9 mouse cellular contexts compared by ENCODE assay signal in the genomic region with DNA sequence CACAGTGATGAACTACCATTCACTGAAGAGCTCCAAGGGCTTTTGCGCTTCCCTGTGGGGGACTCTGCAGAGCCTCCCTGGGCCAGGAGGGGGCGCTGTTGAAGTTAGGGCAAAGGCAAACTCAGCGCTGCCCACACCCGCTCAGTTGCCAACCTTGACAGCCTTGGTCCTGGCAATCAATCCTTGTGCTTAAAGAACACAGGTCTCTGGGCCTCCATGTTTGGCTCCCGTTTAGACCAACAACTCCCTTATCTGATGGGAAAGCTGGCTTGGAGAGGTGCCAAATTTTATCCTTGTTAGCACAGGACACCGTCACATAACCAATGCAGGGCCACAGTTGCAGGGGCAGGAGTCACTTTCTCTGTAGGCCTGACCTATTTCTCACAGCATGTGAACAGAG. TPM values are rescaled to one million over a fixed set of nuclear protein-coding genes. Genes with fewer than 3 reads are reported as not detected.
DNase-seq lines count a peak whose midpoint lies in the region; ATAC-seq lines count a peak whose summit lies in the region.
"Had no signal": no experiment of that assay in that cellular context is flagged by ENCODE, and none has a peak within 500 bp of the region (broad histone marks: within the 10 kb centered on the region; RNA-seq: fewer than 3 reads in every experiment).

No protein-coding gene starts in this region.

- H3K27ac ChIP-seq in kidney, embryonic 16.5 days (ENCODE audit: low read length) = no peak overlapping the region
- peak overlapping the region; percentile 69 for H3K27ac ChIP-seq in stomach, embryonic 16.5 days (ENCODE audit: low read length)
- H3K27ac ChIP-seq: heart, embryonic 13.5 days had no signal

- WGBS in kidney, embryonic 16.5 days = 58% methylated on average over 6 of the region's 6 CpGs
- 58% methylated on average over 6 of the region's 6 CpGs for WGBS in stomach, embryonic 16.5 days

- DNase-seq in kidney, adult 11 months = peak; percentile 58
- peak; percentile 70 for DNase-seq in ZHBTc4 (ENCODE audit: low read depth, low spot score)
- peak; percentile 23 for DNase-seq in kidney, postnatal 14 days
- DNase-seq in layer of hippocampus, adult 11-12 months (ENCODE audit: low spot score) = no peak
- DNase-seq in right cerebral cortex, postnatal 25 days = no peak
- DNase-seq in gastrocnemius, postnatal 36 days = no peak

- H3K36me3 ChIP-seq in kidney, embryonic 16.5 days (ENCODE audit: insufficient read depth, low read length) = no peaks in the 10 kb centered on the region
- no peaks in the 10 kb centered on the region for H3K36me3 ChIP-seq in stomach, embryonic 16.5 days (ENCODE audit: control insufficient read depth, insufficient read depth, low read length)
- H3K36me3 ChIP-seq: heart, embryonic 13.5 days had no signal

- no peak overlapping the region for H3K4me3 ChIP-seq in kidney, embryonic 16.5 days (ENCODE audit: low read length)
- H3K4me3 ChIP-seq in stomach, embryonic 16.5 days (replicated peaks; ENCODE audit: low read length) = no peak overlapping the region
- H3K4me3 ChIP-seq: heart, embryonic 13.5 days had no signal

- no peaks in the 10 kb centered on the region for H3K9me3 ChIP-seq in kidney, embryonic 16.5 days (ENCODE audit: low read length)
- no peaks in the 10 kb centered on the region for H3K9me3 ChIP-seq in stomach, embryonic 16.5 days (replicated peaks; ENCODE audit: control insufficient read depth, low read length)
- H3K9me3 ChIP-seq: heart, embryonic 13.5 days had no signal

- H3K9ac ChIP-seq in kidney, embryonic 16.5 days (replicated peaks; ENCODE audit: low read length) = no peak overlapping the region
- no peak overlapping the region for H3K9ac ChIP-seq in stomach, embryonic 16.5 days (ENCODE audit: low read length)
- H3K9ac ChIP-seq: heart, embryonic 13.5 days had no signal

- no peak overlapping the region for H3K4me2 ChIP-seq in kidney, embryonic 16.5 days (replicated peaks; ENCODE audit: low read depth, low read length)
- H3K4me2 ChIP-seq in stomach, embryonic 16.5 days (ENCODE audit: low read depth, low read length) = no peak overlapping the region
- H3K4me2 ChIP-seq: heart, embryonic 13.5 days had no signal

- intact Hi-C loops in gastrocnemius, postnatal 36 days (cut with DNase I) = loop anchor here (5.0 kb wide), 1 partner anchor 279 kb away; no protein-coding TSS in a partner anchor

- no peak for ATAC-seq in kidney, embryonic 16.5 days (ENCODE audit: low FRiP score, low TSS enrichment)
- ATAC-seq in stomach, embryonic 16.5 days (ENCODE audit: insufficient read depth, low FRiP score) = peak; percentile 54

- H3K4me1 ChIP-seq in kidney, embryonic 16.5 days (ENCODE audit: insufficient read depth, low read length) = peaks cover 15% of the 10 kb centered on the region
- peaks cover 20% of the 10 kb centered on the region for H3K4me1 ChIP-seq in stomach, embryonic 16.5 days (ENCODE audit: control insufficient read depth, insufficient read depth, low read length)

- H3K27me3 ChIP-seq in kidney, embryonic 16.5 days (ENCODE audit: insufficient read depth, low read length) = peaks cover 35% of the 10 kb centered on the region
- peaks cover 25% of the 10 kb centered on the region for H3K27me3 ChIP-seq in stomach, embryonic 16.5 days (ENCODE audit: control insufficient read depth, insufficient read depth, low read length)

RNA-seq across cellular contexts. Expression of gene Gm45623, which starts 2.2 kb away (rescaled TPM):
- 0.25 TPM in 1 of 2 replicates, not detected in the other for polyA plus RNA-seq in kidney, embryonic 16.5 days (2015; fragmentation: Nextera tagmentation; extraction: Ambion mirVana)
- 1.9 and 2.6 TPM in 2 replicates for polyA plus RNA-seq in stomach, embryonic 16.5 days (2015; fragmentation: Nextera tagmentation; extraction: Ambion mirVana)
- total RNA-seq in gastrocnemius, postnatal 36 days (2021) = not detected

RNA-seq across cellular contexts. Expression of gene Smad5, which starts 53.1 kb away (rescaled TPM):
- polyA plus RNA-seq in kidney, embryonic 16.5 days (2015; fragmentation: Nextera tagmentation; extraction: Ambion mirVana) = 35.6 and 37.0 TPM in 2 replicates
- 26.7 and 27.8 TPM in 2 replicates for polyA plus RNA-seq in stomach, embryonic 16.5 days (2015; fragmentation: Nextera tagmentation; extraction: Ambion mirVana)
- 10 to 100 TPM; 16.9 to 18.7 TPM for total RNA-seq in gastrocnemius, postnatal 36 days (2021)

Comparison
In these comparisons a context has a peak if more than half of its experiments do, and no peak if none do; other contexts are left out.
1. DNase-seq: peak in kidney, adult 11 months (single experiment), ZHBTc4 (single experiment) and kidney, postnatal 14 days (single experiment); none in layer of hippocampus, adult 11-12 months (single experiment), right cerebral cortex, postnatal 25 days (single experiment) and gastrocnemius, postnatal 36 days (0 of 2).